Mouse (Mus musculus): ENCODE measurements around the gene Hey2.

GRCm38 (mm10) chr10:30843438-30844190 lies 1.0 kb upstream of the Hey2 start:
- TF ChIP-seq CTCF (IDR thresholded peaks at IDR 0.05), result no peak
- no peak for TF ChIP-seq EP300 (IDR thresholded peaks at IDR 0.05)

Measured in lung, postnatal 0 days (tissue).